Comparison of ENCODE assay signal across 13 mouse cellular contexts in genomic region chr5:111151882-111152759, GRCm38 (mm10).
DNase-seq lines count a peak whose midpoint lies in the region; ATAC-seq and TF ChIP-seq lines count a peak whose summit lies in the region.
"Had no signal": no experiment of that assay in that cellular context is flagged by ENCODE, and none has a peak within 500 bp of the region (broad histone marks: within the 10 kb centered on the region; RNA-seq: fewer than 3 reads in every experiment).

No protein-coding gene starts in this region.

- DNase-seq in embryonic facial prominence, embryonic 11.5 days (ENCODE audit: low spot score): peak; percentile 48
- DNase-seq in kidney, postnatal 10 days: peak; percentile 33
- peak; percentile 57 for DNase-seq in neural tube, embryonic 10.5 days (ENCODE audit: extremely low spot score, low spot score)
- DNase-seq in right cerebral cortex, postnatal 14 days: no peak
- DNase-seq in thymus, adult 2 months: no peak
- DNase-seq in thymus, adult 18-20 months: no peak
- DNase-seq: adrenal gland, adult 8-10 months; layer of hippocampus, postnatal 36 days; liver, embryonic 13.5 days had no signal

- 0 out of 2 replicates have a peak, but pooled peaks cover 3% of the 10 kb centered on the region for H3K27me3 ChIP-seq in heart, embryonic 13.5 days (replicated peaks)
- H3K27me3 ChIP-seq in heart, embryonic 12.5 days (replicated peaks): peaks cover 4% of the 10 kb centered on the region; the same call in 1 of the 2 replicates
- no peaks in the 10 kb centered on the region for H3K27me3 ChIP-seq in embryonic facial prominence, embryonic 11.5 days (ENCODE audit: control insufficient read depth, insufficient read depth, low read length)
- no peaks in the 10 kb centered on the region for H3K27me3 ChIP-seq in thymus, adult 2 months (ENCODE audit: control insufficient read depth, insufficient read depth, low read length)
- H3K27me3 ChIP-seq: forebrain, embryonic 15.5 days; liver, embryonic 13.5 days had no signal

- no peaks in the 10 kb centered on the region for H3K9me3 ChIP-seq in heart, embryonic 13.5 days
- H3K9me3 ChIP-seq in heart, embryonic 12.5 days (replicated peaks): no peaks in the 10 kb centered on the region
- H3K9me3 ChIP-seq in embryonic facial prominence, embryonic 11.5 days (replicated peaks; ENCODE audit: control insufficient read depth, low read length): no peaks in the 10 kb centered on the region
- H3K9me3 ChIP-seq: forebrain, embryonic 15.5 days; liver, embryonic 13.5 days had no signal

- H3K36me3 ChIP-seq in heart, embryonic 13.5 days: no peaks in the 10 kb centered on the region
- no peaks in the 10 kb centered on the region for H3K36me3 ChIP-seq in heart, embryonic 12.5 days
- no peaks in the 10 kb centered on the region for H3K36me3 ChIP-seq in embryonic facial prominence, embryonic 11.5 days (replicated peaks; ENCODE audit: control insufficient read depth, insufficient read depth, low read depth, low read length)
- no peaks in the 10 kb centered on the region for H3K36me3 ChIP-seq in thymus, adult 2 months (ENCODE audit: control insufficient read depth, insufficient read depth, low read length)
- H3K36me3 ChIP-seq: forebrain, embryonic 15.5 days; liver, embryonic 13.5 days had no signal

- no peak overlapping the region for H3K4me2 ChIP-seq in heart, embryonic 13.5 days
- H3K4me2 ChIP-seq in heart, embryonic 12.5 days: no peak overlapping the region
- no peak overlapping the region for H3K4me2 ChIP-seq in embryonic facial prominence, embryonic 11.5 days (ENCODE audit: low read depth, low read length)
- H3K4me2 ChIP-seq: forebrain, embryonic 15.5 days; liver, embryonic 13.5 days had no signal

- no peak overlapping the region for H3K4me3 ChIP-seq in heart, embryonic 13.5 days
- no peak overlapping the region for H3K4me3 ChIP-seq in heart, embryonic 12.5 days
- no peak overlapping the region for H3K4me3 ChIP-seq in embryonic facial prominence, embryonic 11.5 days (ENCODE audit: low read depth, low read length)
- no peak overlapping the region for H3K4me3 ChIP-seq in thymus, adult 2 months (ENCODE audit: control insufficient read depth, insufficient read depth, low read length)
- H3K4me3 ChIP-seq: forebrain, embryonic 15.5 days; liver, embryonic 13.5 days had no signal

- ATAC-seq in heart, embryonic 13.5 days (ENCODE audit: extremely low read depth, insufficient number of reproducible peaks, low FRiP score, low TSS enrichment): no peak
- no peak for ATAC-seq in heart, embryonic 12.5 days (ENCODE audit: insufficient number of reproducible peaks, low FRiP score)
- ATAC-seq in embryonic facial prominence, embryonic 11.5 days (replicated peaks; ENCODE audit: insufficient number of reproducible peaks, low FRiP score, low TSS enrichment, low read depth): no peak
- ATAC-seq: forebrain, embryonic 15.5 days had no signal

- TF ChIP-seq POLR2A in thymus, adult 2 months (IDR thresholded peaks at IDR 0.05; ENCODE audit: control insufficient read depth, extremely low read depth, insufficient read depth, low read length, poor library complexity): no peak

- no peak for TF ChIP-seq CTCF in thymus, adult 2 months (IDR thresholded peaks at IDR 0.05; ENCODE audit: borderline replicate concordance, control insufficient read depth, extremely low read depth, insufficient read depth, low read length, poor library complexity)

- peaks cover 43% of the 10 kb centered on the region for H3K4me1 ChIP-seq in heart, embryonic 13.5 days
- peaks cover 30% of the 10 kb centered on the region for H3K4me1 ChIP-seq in heart, embryonic 12.5 days (replicated peaks)
- no peaks in the 10 kb centered on the region; the same call in 1 of the 2 replicates for H3K4me1 ChIP-seq in embryonic facial prominence, embryonic 11.5 days (ENCODE audit: control insufficient read depth, insufficient read depth, low read length)
- no peaks in the 10 kb centered on the region for H3K4me1 ChIP-seq in thymus, adult 2 months (replicated peaks; ENCODE audit: control insufficient read depth, insufficient read depth, low read length)
- H3K4me1 ChIP-seq: liver, embryonic 13.5 days had no signal

- WGBS in heart, embryonic 13.5 days: 45% methylated on average over 19 of the region's 19 CpGs
- 51% methylated on average over 19 of the region's 19 CpGs for WGBS in heart, embryonic 12.5 days
- WGBS in embryonic facial prominence, embryonic 11.5 days: 20% methylated on average over 19 of the region's 19 CpGs
- 78% methylated on average over 19 of the region's 19 CpGs for WGBS in thymus, adult 2 months

- no peak overlapping the region for H3K27ac ChIP-seq in heart, embryonic 13.5 days (replicated peaks)
- H3K27ac ChIP-seq in heart, embryonic 12.5 days (ENCODE audit: poor library complexity, severe bottlenecking): no peak overlapping the region
- no peak overlapping the region for H3K27ac ChIP-seq in embryonic facial prominence, embryonic 11.5 days (replicated peaks; ENCODE audit: low read depth, low read length)
- H3K27ac ChIP-seq in thymus, adult 2 months (ENCODE audit: control insufficient read depth, insufficient read depth, low read length): no peak overlapping the region
- H3K27ac ChIP-seq: forebrain, embryonic 15.5 days; liver, embryonic 13.5 days; macrophage had no signal

- 0 out of 2 replicates have a peak overlapping the region, but pooled peaks have one; percentile 25 for H3K9ac ChIP-seq in heart, embryonic 13.5 days
- H3K9ac ChIP-seq in heart, embryonic 12.5 days: no peak overlapping the region
- H3K9ac ChIP-seq in embryonic facial prominence, embryonic 11.5 days (replicated peaks; ENCODE audit: low read length): no peak overlapping the region
- H3K9ac ChIP-seq: forebrain, embryonic 15.5 days; liver, embryonic 13.5 days had no signal

Comparison
In these comparisons a context has a peak if more than half of its experiments do, and no peak if none do; other contexts are left out.
1. DNase-seq: peak in embryonic facial prominence, embryonic 11.5 days (single experiment), kidney, postnatal 10 days (single experiment) and neural tube, embryonic 10.5 days (single experiment); none in right cerebral cortex, postnatal 14 days (single experiment), thymus, adult 2 months (single experiment) and thymus, adult 18-20 months (0 of 2).